7 mouse cellular contexts compared by ENCODE assay signal in genomic region chr2:30658844-30659555, GRCm38 (mm10).
A peak's percentile ranks its signal among the peaks of the same experiment; 100 is the strongest.
DNase-seq lines count a peak whose midpoint lies in the region; ATAC-seq lines count a peak whose summit lies in the region.

No protein-coding gene starts in this region.

- WGBS in intestine, embryonic 15.5 days = 6% methylated on average over 16 of the region's 16 CpGs
- 1% methylated on average over 16 of the region's 16 CpGs for WGBS in limb, embryonic 10.5 days

- no peaks in the 10 kb centered on the region for H3K27me3 ChIP-seq in intestine, embryonic 15.5 days (replicated peaks)
- H3K27me3 ChIP-seq in limb, embryonic 10.5 days (ENCODE audit: low read depth, poor library complexity, severe bottlenecking) = no peaks in the 10 kb centered on the region

- no peaks in the 10 kb centered on the region for H3K9me3 ChIP-seq in intestine, embryonic 15.5 days
- no peaks in the 10 kb centered on the region for H3K9me3 ChIP-seq in limb, embryonic 10.5 days (replicated peaks)

- peak; percentile 88 for DNase-seq in adrenal gland, postnatal 14 days
- DNase-seq in embryo, embryonic 11 days = peak; percentile 86
- peak; percentile 69 for DNase-seq in limb, embryonic 10.5 days (ENCODE audit: low spot score)
- DNase-seq in mesoderm, embryonic 11.5 days (ENCODE audit: low read depth, low spot score) = peak; percentile 81
- peak; percentile 27 to 32 for DNase-seq in spleen, postnatal 10 days (ENCODE audit: low spot score in 2 of 2)

- H3K4me1 ChIP-seq in intestine, embryonic 15.5 days (replicated peaks) = peaks cover 43% of the 10 kb centered on the region
- peaks cover 89% of the 10 kb centered on the region for H3K4me1 ChIP-seq in limb, embryonic 10.5 days

- H3K4me3 ChIP-seq in intestine, embryonic 15.5 days (replicated peaks) = peak overlapping the region; percentile 30
- peak overlapping the region; percentile 53 for H3K4me3 ChIP-seq in limb, embryonic 10.5 days

- H3K27ac ChIP-seq in intestine, embryonic 15.5 days = peak overlapping the region; percentile 99
- peak overlapping the region; percentile 95 for H3K27ac ChIP-seq in limb, embryonic 10.5 days

- peak overlapping the region; percentile 86 for H3K4me2 ChIP-seq in intestine, embryonic 15.5 days (replicated peaks)

- H3K36me3 ChIP-seq in intestine, embryonic 15.5 days = no peaks in the 10 kb centered on the region
- H3K36me3 ChIP-seq in limb, embryonic 10.5 days = no peaks in the 10 kb centered on the region

- peak overlapping the region; percentile 56 for H3K9ac ChIP-seq in intestine, embryonic 15.5 days

- ATAC-seq in granulocyte monocyte progenitor cell, adult 5-6 weeks (replicated peaks; ENCODE audit: poor library complexity, severe bottlenecking) = peak; percentile 18; the same call in 1 of the 2 replicates
- peak; percentile 48 for ATAC-seq in intestine, embryonic 15.5 days

Comparison
In these comparisons a context has a peak if more than half of its experiments do, and no peak if none do; other contexts are left out.
1. Peak in every context shown above with its lines: DNase-seq, ATAC-seq, H3K4me3 ChIP-seq and H3K27ac ChIP-seq.
2. DNase-seq: peak in every context shown above with its lines; median percentile 88 in adrenal gland, postnatal 14 days; 86 in embryo, embryonic 11 days; 81 in mesoderm, embryonic 11.5 days; 69 in limb, embryonic 10.5 days; 30 in spleen, postnatal 10 days.